Mouse (Mus musculus): ENCODE measurements around the gene Mip. TPM values are rescaled to one million over a fixed set of nuclear protein-coding genes. Genes with fewer than 3 reads are reported as not detected.
A peak's percentile ranks its signal among the peaks of the same experiment; 100 is the strongest.
"Not testable (repeated sequence)": the region's sequence is repeated elsewhere in the genome, so short reads cannot be mapped to it uniquely, and the experiment has no call there.

The Mip gene
- total RNA-seq, 1 experiment: 2.8 TPM

DNA sequence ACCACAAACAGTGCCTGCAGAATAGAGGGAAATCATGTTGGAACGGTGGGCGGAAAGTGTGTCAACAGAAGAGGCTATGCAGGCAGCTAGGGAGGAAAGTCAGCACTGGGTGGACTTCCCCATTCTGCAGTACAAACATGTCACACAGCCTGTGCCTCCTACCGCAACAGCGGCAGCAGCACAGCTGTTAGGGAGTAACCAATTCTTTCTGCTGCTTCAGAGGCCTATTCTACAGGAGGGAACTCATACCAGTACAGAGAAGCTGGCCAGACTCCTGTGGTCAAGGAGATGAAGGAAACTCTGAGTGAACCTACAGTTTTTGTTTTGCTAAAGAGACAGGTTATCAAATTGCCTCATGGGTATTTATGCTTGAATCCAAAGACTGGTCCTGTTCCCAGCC is 33.3 kb downstream of the Mip start:
- in situ Hi-C loops (cut with MboI; ENCODE audit: low sequenced_read_pairs in 2 of 2, unreplicated experiment in 2 of 2): no loop called here
- TF ChIP-seq CHD2 (IDR thresholded peaks at IDR 0.05; ENCODE audit: low read depth, low read length) (no peak), ZC3H11A (IDR thresholded peaks at IDR 0.05; ENCODE audit: borderline replicate concordance, low read depth, low read length) (no peak), MAFK (IDR thresholded peaks at IDR 0.05; ENCODE audit: insufficient read depth, low read depth, low read length) (no peak), ZNF384 (IDR thresholded peaks at IDR 0.05; ENCODE audit: low read depth, low read length) (no peak), HCFC1 (IDR thresholded peaks at IDR 0.05; ENCODE audit: borderline replicate concordance, insufficient read depth, low read length) (no peak)
- Histone ChIP-seq H3K27ac (ENCODE audit: insufficient read depth, low read depth, low read length, poor library complexity, severe bottlenecking) (no peak overlapping the region), H3K9ac (ENCODE audit: insufficient read depth, low read depth, low read length, poor library complexity, severe bottlenecking) (no peak overlapping the region), H3K36me3 (ENCODE audit: control insufficient read depth, insufficient read depth, low read length, poor library complexity, severe bottlenecking) (no peaks in the 10 kb centered on the region), H3K4me1 (ENCODE audit: control insufficient read depth in 2 of 2, insufficient read depth in 2 of 2, low read length in 2 of 2, poor library complexity in 1 of 2) (peaks cover 3 to 6% of the 10 kb centered on the region in 2 experiments; a peak in 2 of 4 replicates), H3K4me3 (ENCODE audit: insufficient read depth in 1 of 2, low read depth in 1 of 2, low read length in 2 of 2, poor library complexity in 1 of 2, severe bottlenecking in 1 of 2) (no peak overlapping the region), H3K9me3 (ENCODE audit: control insufficient read depth, insufficient read depth, low read depth, low read length) (no peaks in the 10 kb centered on the region)
- DNase-seq (ENCODE audit: low read depth, low spot score): no peak

DNA sequence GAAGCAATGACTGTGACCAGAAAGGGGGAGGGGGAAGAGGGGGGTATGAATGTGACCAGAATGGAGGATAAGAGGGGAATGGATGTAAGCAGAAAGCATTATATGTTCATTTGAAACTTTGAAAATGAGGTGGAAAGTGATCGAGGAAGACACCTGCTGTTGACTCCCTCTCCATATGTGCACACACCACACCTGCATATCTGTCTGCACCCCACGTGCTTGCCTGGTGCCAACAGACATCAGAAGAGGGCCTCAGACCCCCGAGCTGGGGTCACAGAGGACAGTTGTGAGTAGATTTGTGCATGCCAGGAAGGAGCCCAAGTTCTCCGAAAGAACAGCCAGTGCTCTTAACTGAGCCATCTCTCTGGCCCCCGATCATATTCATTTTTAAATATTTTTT is 34.3 kb downstream of the Mip start:
- no peak overlapping the region for H3K27ac ChIP-seq (ENCODE audit: insufficient read depth, low read depth, low read length, poor library complexity, severe bottlenecking)
- in situ Hi-C loops (cut with MboI; ENCODE audit: low sequenced_read_pairs in 2 of 2, unreplicated experiment in 2 of 2): no loop called here
- no peak overlapping the region for H3K9ac ChIP-seq (ENCODE audit: insufficient read depth, low read depth, low read length, poor library complexity, severe bottlenecking)
- H3K4me1 ChIP-seq (ENCODE audit: control insufficient read depth in 2 of 2, insufficient read depth in 2 of 2, low read length in 2 of 2, poor library complexity in 1 of 2): peaks cover 3 to 6% of the 10 kb centered on the region in 2 experiments; a peak in 2 of 4 replicates
- no peak for TF ChIP-seq ZC3H11A (IDR thresholded peaks at IDR 0.05; ENCODE audit: borderline replicate concordance, low read depth, low read length)
- no peak for TF ChIP-seq HCFC1 (IDR thresholded peaks at IDR 0.05; ENCODE audit: borderline replicate concordance, insufficient read depth, low read length)
- no peak for TF ChIP-seq CHD2 (IDR thresholded peaks at IDR 0.05; ENCODE audit: low read depth, low read length)
- TF ChIP-seq ZNF384 (IDR thresholded peaks at IDR 0.05; ENCODE audit: low read depth, low read length): no peak
- no peak for TF ChIP-seq MAFK (IDR thresholded peaks at IDR 0.05; ENCODE audit: insufficient read depth, low read depth, low read length)
- H3K4me3 ChIP-seq (ENCODE audit: insufficient read depth in 1 of 2, low read depth in 1 of 2, low read length in 2 of 2, poor library complexity in 1 of 2, severe bottlenecking in 1 of 2): no peak overlapping the region
- DNase-seq (ENCODE audit: low read depth, low spot score): no peak
- no peaks in the 10 kb centered on the region for H3K36me3 ChIP-seq (ENCODE audit: control insufficient read depth, insufficient read depth, low read length, poor library complexity, severe bottlenecking)
- no peaks in the 10 kb centered on the region for H3K9me3 ChIP-seq (ENCODE audit: control insufficient read depth, insufficient read depth, low read depth, low read length)

GRCm38 (mm10) chr10:128260376-128260775 is 34.7 kb downstream of the Mip start:
- H3K4me3 ChIP-seq (ENCODE audit: insufficient read depth in 1 of 2, low read depth in 1 of 2, low read length in 2 of 2, poor library complexity in 1 of 2, severe bottlenecking in 1 of 2); H3K4me1 ChIP-seq (ENCODE audit: control insufficient read depth in 2 of 2, insufficient read depth in 2 of 2, low read length in 2 of 2, poor library complexity in 1 of 2); in situ Hi-C loops (cut with MboI; ENCODE audit: low sequenced_read_pairs in 2 of 2, unreplicated experiment in 2 of 2); H3K36me3 ChIP-seq (ENCODE audit: control insufficient read depth, insufficient read depth, low read length, poor library complexity, severe bottlenecking); H3K9me3 ChIP-seq (ENCODE audit: control insufficient read depth, insufficient read depth, low read depth, low read length); H3K27ac ChIP-seq (ENCODE audit: insufficient read depth, low read depth, low read length, poor library complexity, severe bottlenecking); DNase-seq (ENCODE audit: low read depth, low spot score); H3K9ac ChIP-seq (ENCODE audit: insufficient read depth, low read depth, low read length, poor library complexity, severe bottlenecking): not testable (repeated sequence)

GRCm38 (mm10) chr10:128262300-128262699 is 36.7 kb downstream of the Mip start:
- TF ChIP-seq HCFC1 (IDR thresholded peaks at IDR 0.05; ENCODE audit: borderline replicate concordance, insufficient read depth, low read length) (no peak), ZC3H11A (IDR thresholded peaks at IDR 0.05; ENCODE audit: borderline replicate concordance, low read depth, low read length) (no peak), MAFK (IDR thresholded peaks at IDR 0.05; ENCODE audit: insufficient read depth, low read depth, low read length) (no peak), ZNF384 (IDR thresholded peaks at IDR 0.05; ENCODE audit: low read depth, low read length) (no peak), CHD2 (IDR thresholded peaks at IDR 0.05; ENCODE audit: low read depth, low read length) (no peak)
- DNase-seq (ENCODE audit: low read depth, low spot score): no peak
- no peaks in the 10 kb centered on the region for H3K36me3 ChIP-seq (ENCODE audit: control insufficient read depth, insufficient read depth, low read length, poor library complexity, severe bottlenecking)
- no peaks in the 10 kb centered on the region for H3K9me3 ChIP-seq (ENCODE audit: control insufficient read depth, insufficient read depth, low read depth, low read length)
- H3K4me3 ChIP-seq (ENCODE audit: insufficient read depth in 1 of 2, low read depth in 1 of 2, low read length in 2 of 2, poor library complexity in 1 of 2, severe bottlenecking in 1 of 2): peak overlapping the region; percentile 7 to 63; a peak in 2 of 4 replicates
- in situ Hi-C loops (cut with MboI; ENCODE audit: low sequenced_read_pairs in 2 of 2, unreplicated experiment in 2 of 2): no loop called here
- no peak overlapping the region for H3K9ac ChIP-seq (ENCODE audit: insufficient read depth, low read depth, low read length, poor library complexity, severe bottlenecking)
- no peak overlapping the region for H3K27ac ChIP-seq (ENCODE audit: insufficient read depth, low read depth, low read length, poor library complexity, severe bottlenecking)
- peaks cover 3 to 6% of the 10 kb centered on the region in 2 experiments; a peak in 2 of 4 replicates for H3K4me1 ChIP-seq (ENCODE audit: control insufficient read depth in 2 of 2, insufficient read depth in 2 of 2, low read length in 2 of 2, poor library complexity in 1 of 2)

Measured in ES-E14 (cell line).